7 mouse cellular contexts compared by ENCODE assay signal in genomic region chr11:96438787-96439186, GRCm38 (mm10). TPM values are rescaled to one million over a fixed set of nuclear protein-coding genes. Genes with fewer than 3 reads are reported as not detected.
DNase-seq lines count a peak whose midpoint lies in the region; TF ChIP-seq lines count a peak whose summit lies in the region.

No protein-coding gene starts in this region.

- no peaks in the 10 kb centered on the region for H3K36me3 ChIP-seq in spleen, adult 2 months (ENCODE audit: control insufficient read depth, insufficient read depth, low read length)

- H3K27ac ChIP-seq in spleen, adult 2 months (ENCODE audit: insufficient read depth, low read length) = no peak overlapping the region

- TF ChIP-seq POLR2A in spleen, adult 2 months (IDR thresholded peaks at IDR 0.05; ENCODE audit: low read depth, low read length) = no peak

- H3K4me3 ChIP-seq in spleen, adult 2 months (ENCODE audit: extremely low read depth, insufficient read depth, insufficient read length) = no peak overlapping the region

- WGBS in spleen, adult 2 months = 4% methylated on average over 7 of the region's 7 CpGs

- H3K27me3 ChIP-seq in spleen, adult 2 months (ENCODE audit: control insufficient read depth, insufficient read depth, low read length) = no peaks in the 10 kb centered on the region

- peaks cover 10% of the 10 kb centered on the region; the same call in 1 of the 2 replicates for H3K4me1 ChIP-seq in spleen, adult 2 months (ENCODE audit: control insufficient read depth, insufficient read depth, insufficient read length)

- TF ChIP-seq CTCF in spleen, adult 2 months (IDR thresholded peaks at IDR 0.05; ENCODE audit: extremely low read depth, insufficient read depth, insufficient read length, insufficient replicate concordance) = peak; percentile 93

- peak; percentile 48 for DNase-seq in 3T3-L1 (ENCODE audit: low read depth, low spot score)
- peak; percentile 84 for DNase-seq in CD4-positive helper T cell, adult 2 months (ENCODE audit: low read depth, low spot score)
- peak; percentile 65 for DNase-seq in brain, adult 2 months (ENCODE audit: low read depth, low spot score)
- peak; percentile 41 to 48 for DNase-seq in frontal cortex, postnatal 36 days (ENCODE audit: low spot score in 2 of 2)
- peak; percentile 78 to 80 for DNase-seq in kidney, postnatal 25 days
- peak; percentile 58 to 73 for DNase-seq in lung, postnatal 4 days
- peak; percentile 47 to 75 for DNase-seq in spleen, adult 2 months (ENCODE audit: low read depth in 1 of 2, low spot score in 2 of 2)

RNA-seq across cellular contexts. Expression of gene Skap1, which starts 25.6 kb away (rescaled TPM):
- polyA plus RNA-seq in spleen, adult 2 months (2012; rRNA removed) = 20.1 and 22.3 TPM in 2 replicates
